Mouse (Mus musculus) cortical plate, adult 2 months (tissue): ENCODE measurements around the gene Taf15.

ENCODE experiments used
- CTCF ChIP-seq: fragments of 200-500 bp; IDR thresholded peaks from 2 replicates; pipeline ENCODE4 v1.5.1; 2011; ENCODE audit warnings: mild to moderate bottlenecking, control low read depth, low read length; ENCODE audit not compliant: insufficient read depth; ENCODE audit errors: extremely low read depth
- POLR2A ChIP-seq: fragments of 200-500 bp; IDR thresholded peaks from 2 replicates; pipeline ENCODE4 v1.6.1; 2011; ENCODE audit warnings: mild to moderate bottlenecking, low read length, control low read depth; ENCODE audit not compliant: insufficient read depth; ENCODE audit errors: extremely low read depth

- no peak for TF ChIP-seq CTCF
- TF ChIP-seq POLR2A = no peak
Measured at GRCm38 (mm10) chr11:83437377-83437776, 35.5 kb upstream of the Taf15 start, which contains the start of gene 1700020L24Rik.
